Mouse (Mus musculus): Measurements from ENCODE around the gene Myf5.

Gene Myf5

GRCm38 (mm10) chr10:107485870-107486269 lies at the start of gene Myf5:
TSS of gene Myf5 (minus strand) at chr10:107486134.
- no peak for DNase-seq (ENCODE audit: low spot score)

DNA sequence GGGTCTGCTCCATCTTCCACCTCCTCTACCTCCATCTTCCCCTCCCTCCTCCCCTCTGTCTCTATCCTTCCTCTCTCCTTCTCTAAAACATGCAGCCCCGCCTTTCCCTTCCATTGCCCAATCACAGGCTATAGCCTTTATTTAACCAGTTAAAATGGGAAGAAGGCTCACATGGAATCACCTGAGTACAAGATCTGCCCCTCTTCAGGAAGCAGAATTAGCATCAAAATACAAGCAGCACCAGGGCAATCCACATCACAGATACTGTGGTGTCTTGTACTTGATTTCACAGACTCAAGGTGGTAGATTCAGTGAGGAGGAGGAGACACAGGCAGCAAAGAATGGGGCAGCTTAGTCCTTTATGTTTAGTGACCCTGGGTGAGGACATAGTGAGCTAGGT lies 42.8 kb upstream of the Myf5 start:
- no peak for DNase-seq (ENCODE audit: low spot score)

- no peak for DNase-seq (ENCODE audit: low spot score)
These were observed 33.3 kb upstream of the Myf5 start for GRCm38 (mm10) chr10:107519216-107519615.

- DNase-seq (ENCODE audit: low spot score), result no peak
These were observed 30.7 kb upstream of the Myf5 start for GRCm38 (mm10) chr10:107516641-107517040.

- DNase-seq (ENCODE audit: low spot score), result no peak
These were observed 28.8 kb upstream of the Myf5 start for GRCm38 (mm10) chr10:107514735-107515134.

- no peak for DNase-seq (ENCODE audit: low spot score)
These were observed 20.5 kb upstream of the Myf5 start for GRCm38 (mm10) chr10:107506397-107506796.

DNA sequence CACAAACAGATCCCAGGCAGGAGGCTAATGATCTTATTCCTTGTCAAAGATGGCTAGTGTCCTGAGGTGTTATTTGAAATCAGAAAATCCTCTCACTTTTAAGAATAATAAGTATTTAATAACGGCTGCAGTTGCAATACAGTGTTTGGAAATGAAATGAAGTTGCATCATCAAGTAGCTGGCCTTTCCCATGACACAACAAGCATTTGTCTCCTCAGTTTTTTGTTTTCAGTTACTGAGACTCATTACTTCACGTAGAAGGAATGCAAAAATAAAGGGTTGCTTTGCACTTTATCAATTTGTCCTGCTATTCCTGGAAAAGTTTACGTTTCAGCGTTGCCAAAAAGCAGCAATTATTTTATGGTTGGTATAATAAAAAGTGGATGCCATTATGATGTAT lies 17.5 kb upstream of the Myf5 start:
- DNase-seq (ENCODE audit: low spot score), result no peak

DNA sequence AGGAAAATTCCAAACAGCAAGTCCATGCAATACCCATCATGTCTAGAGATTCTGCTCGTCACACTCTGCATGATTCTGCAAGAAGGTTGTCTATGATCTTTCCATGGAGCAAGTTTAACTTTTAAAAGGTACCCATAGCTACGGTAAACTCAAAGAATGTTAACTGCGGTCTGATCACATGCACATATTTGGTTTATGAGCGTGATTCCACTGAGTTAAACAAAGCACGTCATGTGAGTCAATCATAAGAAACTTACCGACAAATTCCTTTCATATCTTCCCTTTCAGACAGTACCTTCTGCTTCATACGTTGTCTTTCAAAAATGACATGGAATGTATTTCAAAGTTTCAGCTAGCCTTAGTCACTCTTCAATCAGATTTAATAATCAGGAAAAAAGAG lies 16.3 kb upstream of the Myf5 start:
- no peak for DNase-seq (ENCODE audit: low spot score)

GRCm38 (mm10) chr10:107499656-107500055 lies 13.7 kb upstream of the Myf5 start:
- DNase-seq (ENCODE audit: low spot score), result peak; percentile 38

GRCm38 (mm10) chr10:107496402-107496801 lies 10.5 kb upstream of the Myf5 start:
- DNase-seq (ENCODE audit: low spot score), result no peak

GRCm38 (mm10) chr10:107494568-107494967 lies 8.6 kb upstream of the Myf5 start, which contains the start of gene Myf6:
TSS of gene Myf6 (minus strand) at chr10:107494737.
- DNase-seq (ENCODE audit: low spot score), result no peak

GRCm38 (mm10) chr10:107493580-107494474 lies 7.9 kb upstream of the Myf5 start:
- no peak for DNase-seq (ENCODE audit: low spot score)

DNA sequence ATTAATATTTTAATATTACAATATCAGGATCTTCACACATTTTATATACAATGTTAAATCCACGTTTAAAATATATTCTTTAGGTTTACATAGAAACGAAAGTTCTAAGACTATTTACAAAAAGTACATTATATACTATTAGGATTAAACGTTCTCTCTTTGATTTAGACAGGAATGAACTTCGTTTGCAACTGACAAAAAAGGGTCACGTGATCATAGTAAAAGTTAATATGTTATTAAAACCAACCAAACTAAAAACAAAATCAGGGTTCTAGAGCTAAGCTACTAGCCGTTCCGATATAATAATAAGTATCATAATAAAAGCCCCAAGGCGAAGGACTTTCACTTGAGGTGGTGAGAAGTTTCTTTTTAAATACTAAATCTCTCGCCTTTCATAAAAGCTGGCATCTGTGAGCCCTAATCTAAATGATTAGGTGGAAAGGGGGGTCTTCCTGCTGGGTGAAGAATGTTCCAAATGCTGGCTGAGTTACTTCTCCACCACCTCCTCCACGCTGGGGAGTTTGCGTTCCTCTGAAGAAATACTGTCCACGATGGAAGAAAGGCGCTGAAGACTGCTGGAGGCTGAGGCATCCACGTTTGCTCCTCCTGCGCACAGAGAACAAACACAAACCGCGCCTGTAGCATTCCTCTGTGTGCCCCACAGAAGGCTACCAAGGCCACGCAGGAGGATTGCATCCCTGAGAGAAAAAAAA lies 7.1 kb upstream of the Myf5 start:
- DNase-seq (ENCODE audit: low spot score), result no peak

- no peak for DNase-seq (ENCODE audit: low spot score)
These were observed 2.9 kb upstream of the Myf5 start for GRCm38 (mm10) chr10:107488654-107489315.

GRCm38 (mm10) chr10:107486770-107487169 lies 836 bp upstream of the Myf5 start:
- DNase-seq (ENCODE audit: low spot score), result no peak

- DNase-seq (ENCODE audit: low spot score), result no peak
These were observed 1.9 kb downstream of the Myf5 start for GRCm38 (mm10) chr10:107484050-107484449.

GRCm38 (mm10) chr10:107473497-107473896 lies 12.4 kb downstream of the Myf5 start:
- DNase-seq (ENCODE audit: low spot score), result no peak

GRCm38 (mm10) chr10:107471712-107472111 lies 14.2 kb downstream of the Myf5 start:
- DNase-seq (ENCODE audit: low spot score), result no peak

DNA sequence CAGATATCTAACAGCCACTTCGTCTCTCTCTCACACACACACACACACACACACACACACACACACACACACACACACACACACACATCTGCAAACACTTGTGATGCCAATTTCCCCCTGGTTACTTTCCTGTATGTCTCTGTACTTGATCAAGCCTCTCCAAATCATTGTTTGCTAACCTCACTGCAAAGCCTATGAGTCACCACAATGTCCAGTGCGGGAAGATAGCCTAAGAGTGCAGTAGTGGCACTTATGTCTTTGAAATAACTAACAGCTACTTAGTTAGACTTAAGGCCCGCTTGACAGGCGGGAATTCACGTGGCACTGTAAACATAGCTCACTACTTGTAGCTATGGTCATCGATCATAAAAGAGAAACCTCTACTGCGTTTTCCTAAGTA lies 18.1 kb downstream of the Myf5 start:
- no peak for DNase-seq (ENCODE audit: low spot score)

DNA sequence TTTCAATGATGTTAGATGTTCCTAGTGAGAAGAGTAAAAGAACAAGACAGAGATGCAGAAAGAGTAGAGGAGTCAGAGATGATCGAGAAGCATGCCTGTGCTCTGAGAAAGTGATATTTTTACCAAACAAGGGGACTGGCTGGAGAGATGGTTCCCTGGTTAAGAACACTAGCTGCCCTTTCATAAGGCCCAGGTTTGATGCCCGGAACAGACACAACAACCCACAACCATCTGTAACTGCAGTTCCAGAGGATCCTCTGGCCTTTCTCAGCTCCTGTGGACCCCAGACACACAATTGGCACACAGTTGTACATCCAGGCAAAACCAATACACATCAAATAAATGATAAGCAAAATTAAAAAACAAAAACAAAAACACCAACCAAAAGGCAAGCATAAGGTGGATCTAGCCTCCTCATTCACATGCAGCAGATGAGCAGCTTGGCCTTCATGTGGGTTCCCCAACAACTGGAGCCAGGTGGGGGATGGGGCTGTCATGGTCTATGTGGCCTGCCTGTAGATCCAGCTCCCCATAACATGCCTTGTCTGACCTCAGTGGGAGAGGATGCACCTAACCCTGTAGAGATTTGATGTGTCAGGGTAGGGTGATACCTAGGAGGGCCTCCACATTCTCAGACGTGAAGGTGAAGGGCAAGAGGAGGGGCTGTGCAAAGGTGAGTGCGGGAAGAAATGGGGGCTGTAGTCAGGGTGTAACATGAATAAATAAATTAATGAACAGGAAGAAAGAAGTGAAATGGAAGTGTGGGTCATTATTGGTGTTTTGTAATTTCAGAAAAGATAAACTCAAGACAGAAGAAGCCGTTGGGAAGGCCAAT lies 36.2 kb downstream of the Myf5 start:
- DNase-seq (ENCODE audit: low spot score), result no peak

GRCm38 (mm10) chr10:107442781-107443180 lies 43.2 kb downstream of the Myf5 start:
- DNase-seq (ENCODE audit: low spot score), result no peak

DNA sequence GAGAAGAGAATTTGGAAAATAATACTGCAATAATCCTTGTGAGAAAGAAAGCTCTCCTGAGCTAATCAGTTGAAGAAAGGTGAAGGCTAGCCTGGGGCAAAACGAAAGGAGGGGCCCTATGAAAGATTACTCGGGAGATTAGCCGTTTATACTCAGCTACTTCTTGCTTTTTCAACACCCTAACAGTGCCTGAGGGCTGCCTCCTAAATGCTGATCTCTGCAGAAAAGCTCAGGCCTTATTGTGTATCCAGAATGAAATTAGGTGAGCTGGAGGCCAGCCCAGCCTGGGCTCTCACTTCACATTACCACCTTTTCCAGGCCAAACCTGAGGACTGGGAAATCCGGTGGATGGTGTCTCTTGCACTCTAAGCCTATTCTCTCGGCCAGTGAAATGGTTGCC lies 49.0 kb downstream of the Myf5 start:
- no peak for DNase-seq (ENCODE audit: low spot score)
